Mouse (Mus musculus) kidney, adult 9 months (tissue): ENCODE measurements around the gene Tbx4.

Experiments used
- DNase-seq: peaks from one replicate; pipeline ENCODE4 v3.0.0; 2022

Gene Tbx4

GRCm38 (mm10) chr11:85857997-85858698 lies 28.1 kb upstream of the Tbx4 start:
- DNase-seq = no peak

GRCm38 (mm10) chr11:85864363-85864762 lies 21.9 kb upstream of the Tbx4 start:
- no peak for DNase-seq

- DNase-seq = no peak
These were observed 10.0 kb upstream of the Tbx4 start for GRCm38 (mm10) chr11:85876059-85876788.

- no peak for DNase-seq
These were observed 1.7 kb upstream of the Tbx4 start for GRCm38 (mm10) chr11:85884498-85884897.

- no peak for DNase-seq
These were observed 185 bp downstream of the Tbx4 start for GRCm38 (mm10) chr11:85886429-85886785.

GRCm38 (mm10) chr11:85887273-85887672 lies 1.1 kb downstream of the Tbx4 start:
- no peak for DNase-seq

- DNase-seq = no peak
These were observed 1.7 kb downstream of the Tbx4 start for GRCm38 (mm10) chr11:85887801-85888450.

GRCm38 (mm10) chr11:85888451-85888961 lies 2.3 kb downstream of the Tbx4 start:
- no peak for DNase-seq

GRCm38 (mm10) chr11:85889056-85889729 lies 3.0 kb downstream of the Tbx4 start:
- DNase-seq = no peak

- peak; percentile 29 for DNase-seq
These were observed 3.7 kb downstream of the Tbx4 start for GRCm38 (mm10) chr11:85889730-85890562.

GRCm38 (mm10) chr11:85890563-85890845 lies 4.3 kb downstream of the Tbx4 start:
- no peak for DNase-seq

GRCm38 (mm10) chr11:85891010-85891691 lies 4.9 kb downstream of the Tbx4 start:
- DNase-seq = no peak

GRCm38 (mm10) chr11:85891692-85892040 lies 5.4 kb downstream of the Tbx4 start:
- no peak for DNase-seq

- DNase-seq = no peak
These were observed 6.5 kb downstream of the Tbx4 start for GRCm38 (mm10) chr11:85892771-85893170.

- no peak for DNase-seq
These were observed 7.3 kb downstream of the Tbx4 start for GRCm38 (mm10) chr11:85893400-85894135.

GRCm38 (mm10) chr11:85894136-85894530 lies 7.9 kb downstream of the Tbx4 start:
- DNase-seq = no peak

- no peak for DNase-seq
These were observed 8.7 kb downstream of the Tbx4 start for GRCm38 (mm10) chr11:85894731-85895545.

GRCm38 (mm10) chr11:85896335-85896985 lies 10.2 kb downstream of the Tbx4 start:
- DNase-seq = no peak

- DNase-seq = no peak
These were observed 14.1 kb downstream of the Tbx4 start for GRCm38 (mm10) chr11:85900291-85900690.

GRCm38 (mm10) chr11:85909514-85909913 lies 23.3 kb downstream of the Tbx4 start:
- DNase-seq = no peak
